Mouse (Mus musculus): ENCODE results near the gene Map4k1. TPM values are rescaled to one million over a fixed set of nuclear protein-coding genes. Genes with fewer than 3 reads are reported as not detected.
A peak's percentile ranks its signal among the peaks of the same experiment; 100 is the strongest.
"Not testable (repeated sequence)": the region's sequence is repeated elsewhere in the genome, so short reads cannot be mapped to it uniquely, and the experiment has no call there.

Gene Map4k1
- polyA plus RNA-seq, 1 experiment, result 17.0 TPM

GRCm38 (mm10) chr7:28961584-28961926, 20.3 kb upstream of the Map4k1 start:
- H3K4me1 ChIP-seq (ENCODE audit: control insufficient read depth, insufficient read depth, low read length), result peaks cover 24% of the 10 kb centered on the region
- peak overlapping the region; percentile 92 for H3K4me3 ChIP-seq (replicated peaks; ENCODE audit: extremely low read depth, low read depth, low read length)
- no peak for DNase-seq
- under 1% methylated on average over 7 of the region's 7 CpGs for WGBS
- TF ChIP-seq CTCF (IDR thresholded peaks at IDR 0.05; ENCODE audit: insufficient read depth, low read length) (no peak), POLR2A (IDR thresholded peaks at IDR 0.05; ENCODE audit: borderline replicate concordance, extremely low read depth, low read depth, low read length) (no peak)

GRCm38 (mm10) chr7:28961927-28962670, 19.8 kb upstream of the Map4k1 start, which contains the start of gene Actn4:
Gene Actn4, minus strand, starts transcription at chr7:28962340.
- Histone ChIP-seq H3K4me3 (replicated peaks; ENCODE audit: extremely low read depth, low read depth, low read length) (peak within 1 kb of the TSS; percentile 92), H3K4me1 (ENCODE audit: control insufficient read depth, insufficient read depth, low read length) (peaks cover 22% of the 10 kb centered on the region)
- peak; percentile 98 for TF ChIP-seq POLR2A (IDR thresholded peaks at IDR 0.05; ENCODE audit: borderline replicate concordance, extremely low read depth, low read depth, low read length)
- TF ChIP-seq CTCF (IDR thresholded peaks at IDR 0.05; ENCODE audit: insufficient read depth, low read length), result no peak
- DNase-seq, result peak; percentile 97
- WGBS, result under 1% methylated on average over 76 of the region's 76 CpGs

- Histone ChIP-seq H3K4me1 (ENCODE audit: control insufficient read depth, insufficient read depth, low read length) (peaks cover 15% of the 10 kb centered on the region), H3K4me3 (replicated peaks; ENCODE audit: extremely low read depth, low read depth, low read length) (no peak overlapping the region)
- TF ChIP-seq POLR2A (IDR thresholded peaks at IDR 0.05; ENCODE audit: borderline replicate concordance, extremely low read depth, low read depth, low read length) (no peak), CTCF (IDR thresholded peaks at IDR 0.05; ENCODE audit: insufficient read depth, low read length) (no peak)
- no peak for DNase-seq
- WGBS, result 85% methylated on average over 3 of the region's 3 CpGs
These were observed 18.4 kb upstream of the Map4k1 start for GRCm38 (mm10) chr7:28963399-28963923.

- DNase-seq, result no peak
- no peak for TF ChIP-seq POLR2A (IDR thresholded peaks at IDR 0.05; ENCODE audit: borderline replicate concordance, extremely low read depth, low read depth, low read length)
- WGBS, result 86% methylated on average over 5 of the region's 5 CpGs
- no peak overlapping the region for H3K4me3 ChIP-seq (replicated peaks; ENCODE audit: extremely low read depth, low read depth, low read length)
- H3K4me1 ChIP-seq (ENCODE audit: control insufficient read depth, insufficient read depth, low read length), result peaks cover 9% of the 10 kb centered on the region
These were observed 16.5 kb upstream of the Map4k1 start for GRCm38 (mm10) chr7:28965346-28965840.

- TF ChIP-seq POLR2A (IDR thresholded peaks at IDR 0.05; ENCODE audit: borderline replicate concordance, extremely low read depth, low read depth, low read length), result no peak
- TF ChIP-seq CTCF (IDR thresholded peaks at IDR 0.05; ENCODE audit: insufficient read depth, low read length), result no peak
- DNase-seq, result no peak
- 96% methylated on average over 4 of the region's 5 CpGs for WGBS
- Histone ChIP-seq H3K4me3 (replicated peaks; ENCODE audit: extremely low read depth, low read depth, low read length) (no peak overlapping the region), H3K4me1 (ENCODE audit: control insufficient read depth, insufficient read depth, low read length) (peaks cover 6% of the 10 kb centered on the region)
These were observed 15.7 kb upstream of the Map4k1 start for GRCm38 (mm10) chr7:28966181-28966580.

GRCm38 (mm10) chr7:28966751-28967505, 14.9 kb upstream of the Map4k1 start:
- 75% methylated on average over 4 of the region's 4 CpGs for WGBS
- DNase-seq, result no peak
- TF ChIP-seq CTCF (IDR thresholded peaks at IDR 0.05; ENCODE audit: insufficient read depth, low read length) (no peak), POLR2A (IDR thresholded peaks at IDR 0.05; ENCODE audit: borderline replicate concordance, extremely low read depth, low read depth, low read length) (no peak)
- H3K4me3 ChIP-seq (replicated peaks; ENCODE audit: extremely low read depth, low read depth, low read length), result no peak overlapping the region
- H3K4me1 ChIP-seq (ENCODE audit: control insufficient read depth, insufficient read depth, low read length), result peaks cover 12% of the 10 kb centered on the region

GRCm38 (mm10) chr7:28968120-28968519, 13.7 kb upstream of the Map4k1 start:
- 94% methylated on average over 8 of the region's 8 CpGs for WGBS
- DNase-seq; H3K4me3 ChIP-seq (replicated peaks; ENCODE audit: extremely low read depth, low read depth, low read length): not testable (repeated sequence)
- peaks cover 16% of the 10 kb centered on the region for H3K4me1 ChIP-seq (ENCODE audit: control insufficient read depth, insufficient read depth, low read length)

GRCm38 (mm10) chr7:28969271-28969670, 12.6 kb upstream of the Map4k1 start:
- 100% methylated on average over 1 of the region's 1 CpGs for WGBS
- no peak for DNase-seq
- no peak for TF ChIP-seq POLR2A (IDR thresholded peaks at IDR 0.05; ENCODE audit: borderline replicate concordance, extremely low read depth, low read depth, low read length)
- no peak for TF ChIP-seq CTCF (IDR thresholded peaks at IDR 0.05; ENCODE audit: insufficient read depth, low read length)
- peaks cover 16% of the 10 kb centered on the region for H3K4me1 ChIP-seq (ENCODE audit: control insufficient read depth, insufficient read depth, low read length)
- H3K4me3 ChIP-seq (replicated peaks; ENCODE audit: extremely low read depth, low read depth, low read length), result no peak overlapping the region

- Histone ChIP-seq H3K4me1 (ENCODE audit: control insufficient read depth, insufficient read depth, low read length) (peaks cover 16% of the 10 kb centered on the region), H3K4me3 (replicated peaks; ENCODE audit: extremely low read depth, low read depth, low read length) (no peak overlapping the region)
- TF ChIP-seq CTCF (IDR thresholded peaks at IDR 0.05; ENCODE audit: insufficient read depth, low read length) (no peak), POLR2A (IDR thresholded peaks at IDR 0.05; ENCODE audit: borderline replicate concordance, extremely low read depth, low read depth, low read length) (no peak)
- WGBS, result 49% methylated on average over 12 of the region's 12 CpGs
- no peak for DNase-seq
These were observed 12.0 kb upstream of the Map4k1 start for GRCm38 (mm10) chr7:28969672-28970394.
